1 mouse cellular context compared by ENCODE assay signal in the genomic region with DNA sequence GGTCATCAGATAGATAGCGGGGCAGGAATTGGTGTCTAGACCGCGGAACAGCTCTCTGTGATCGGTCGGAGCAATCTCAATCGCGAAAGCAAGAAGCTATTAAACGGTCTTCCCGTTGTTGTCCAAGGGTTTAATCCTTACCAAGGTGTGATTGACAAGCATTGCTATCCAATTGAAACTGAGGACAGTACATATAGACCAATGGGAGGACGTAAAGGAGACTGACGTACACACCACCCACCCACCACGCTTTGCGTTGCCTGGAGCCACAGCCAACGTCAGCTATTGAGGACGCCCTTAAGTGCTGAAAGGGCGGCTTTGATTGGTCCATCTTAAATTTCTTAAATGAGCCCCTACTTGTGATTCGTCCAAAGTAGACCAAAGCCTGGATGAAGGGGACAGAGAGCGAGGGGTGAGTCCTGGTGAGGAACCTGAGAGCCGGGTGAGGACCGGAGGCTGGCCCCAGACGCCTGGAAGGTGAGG.
TF ChIP-seq lines count a peak whose summit lies in the region.

A gene (plus strand): TSS at position 295 of the 483 bp plus-strand sequence.

TF ChIP-seq in CH12.LX, 34 proteins besides CTCF, POLR2A, EP300 and RAD21 (continued from another document):
- TF ChIP-seq IRF4 (IDR thresholded peaks at IDR 0.05; ENCODE audit: low read depth, low read length) (no peak), USF1 (IDR thresholded peaks at IDR 0.05; ENCODE audit: low read depth, low read length) (no peak), TBP (conservative IDR thresholded peaks at IDR 0.05; ENCODE audit: low read depth, low read length) (peak; percentile 90), MXI1 (IDR thresholded peaks at IDR 0.05; ENCODE audit: low read depth, low read length) (peak; percentile 84; the same call in 1 of the 2 replicates), CHD2 (IDR thresholded peaks at IDR 0.05; ENCODE audit: low read length) (peak; percentile 95), JUND (conservative IDR thresholded peaks at IDR 0.05; ENCODE audit: low read depth, low read length) (no peak)
TF ChIP-seq in CH12.LX: peak in this region for 10.
